Mouse (Mus musculus) lung, adult 18-20 months (tissue): ENCODE data around the gene Gm15114.
"Not testable (repeated sequence)": the region's sequence is repeated elsewhere in the genome, so short reads cannot be mapped to it uniquely, and the experiment has no call there.

Experiments used
- DNase-seq, 2 experiments: peaks; one replicate each; pipeline ENCODE4 v3.0.0; 2022; ENCODE audit warnings: mixed read lengths in 2 of 2

Gene Gm15114

GRCm38 (mm10) chrX:148488649-148489048 lies at the start of gene Gm15114:
Gene Gm15114 (plus strand): TSS chrX:148488949.
- not testable (repeated sequence) for DNase-seq
